Mouse (Mus musculus) erythroblast, embryonic 14.5 days (primary cell): ENCODE results near the gene Olfr568. TPM values are rescaled to one million over a fixed set of nuclear protein-coding genes. Genes with fewer than 3 reads are reported as not detected.

ENCODE experiments used
- H3K27me3 ChIP-seq: 2 replicates; pipeline ENCODE4 v1.6.1; 2012; ENCODE audit warnings: inconsistent platforms; ENCODE audit not compliant: control insufficient read depth
- H3K36me3 ChIP-seq: 2 replicates; pipeline ENCODE4 v1.6.1; 2012; ENCODE audit warnings: mild to moderate bottlenecking, inconsistent platforms; ENCODE audit not compliant: control insufficient read depth
- H3K4me1 ChIP-seq: 2 replicates; pipeline ENCODE4 v1.6.1; 2012; ENCODE audit warnings: inconsistent platforms; ENCODE audit not compliant: control insufficient read depth
- H3K4me3 ChIP-seq: replicated peaks from 2 replicates; pipeline ENCODE3; 2012; ENCODE audit warnings: moderate library complexity, mild to moderate bottlenecking, inconsistent platforms
- H3K9me3 ChIP-seq: 2 replicates; pipeline ENCODE4 v1.6.1; 2012; ENCODE audit warnings: low read length, inconsistent platforms, mixed read lengths; ENCODE audit not compliant: control insufficient read depth
- GATA1 ChIP-seq: IDR thresholded peaks from 2 replicates; pipeline ENCODE4 v1.6.1; 2012; ENCODE audit warnings: low read length, inconsistent platforms, mixed read lengths
- TAL1 ChIP-seq: IDR thresholded peaks from 3 replicates; pipeline ENCODE4 v1.6.1; 2012; ENCODE audit warnings: low read length, inconsistent platforms, mixed read lengths
- polyA plus RNA-seq: library from polyadenylated mRNA; stranded (reverse); fragments of >175 nt; gene quantifications from 2 replicates; pipeline ENCODE4 v1.2.3, GENCODE M21; 2012

The Olfr568 gene
- polyA plus RNA-seq = not detected in 2 replicates

GRCm38 (mm10) chr7:102876822-102877221 is at the start of gene Olfr568:
Gene Olfr568, plus strand, starts transcription at chr7:102877122.
- Histone ChIP-seq H3K9me3 (no peaks in the 10 kb centered on the region), H3K4me3 (no peak within 1 kb of the TSS), H3K27me3 (no peaks in the 10 kb centered on the region), H3K36me3 (no peaks in the 10 kb centered on the region), H3K4me1 (no peaks in the 10 kb centered on the region)
- TF ChIP-seq TAL1 (no peak), GATA1 (no peak)

DNA sequence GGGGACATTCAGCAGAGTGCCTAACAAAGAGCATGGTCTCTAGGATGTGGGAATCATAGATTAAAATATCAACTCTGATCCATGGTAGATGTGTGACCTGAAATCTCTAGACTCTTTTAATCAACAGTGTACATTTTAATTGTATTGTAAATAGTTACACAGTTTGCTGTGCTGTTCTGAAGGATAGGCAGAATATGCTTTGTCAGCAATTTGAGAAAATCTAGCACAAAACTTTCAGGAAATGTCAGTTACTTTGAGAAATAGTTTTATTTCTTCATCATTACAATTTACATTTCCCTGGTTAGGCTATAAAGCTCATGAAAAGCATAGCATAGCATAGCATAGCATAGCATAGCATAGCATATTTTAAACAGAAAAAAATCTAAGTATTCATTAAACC is 21.1 kb upstream of the Olfr568 start:
- Histone ChIP-seq H3K27me3 (no peaks in the 10 kb centered on the region), H3K9me3 (no peaks in the 10 kb centered on the region), H3K4me1 (no peaks in the 10 kb centered on the region), H3K36me3 (no peaks in the 10 kb centered on the region), H3K4me3 (no peak overlapping the region)
- TF ChIP-seq TAL1 (no peak), GATA1 (no peak)

- Histone ChIP-seq H3K4me3 (no peak within 1 kb of the TSS), H3K36me3 (no peaks in the 10 kb centered on the region), H3K9me3 (no peaks in the 10 kb centered on the region), H3K27me3 (no peaks in the 10 kb centered on the region), H3K4me1 (no peaks in the 10 kb centered on the region)
- TF ChIP-seq TAL1 (no peak), GATA1 (no peak)
These were observed 18.3 kb upstream of the Olfr568 start, which contains the start of gene Olfr566 for GRCm38 (mm10) chr7:102858665-102859064. Gene Olfr566, minus strand, starts transcription at chr7:102858765.

DNA sequence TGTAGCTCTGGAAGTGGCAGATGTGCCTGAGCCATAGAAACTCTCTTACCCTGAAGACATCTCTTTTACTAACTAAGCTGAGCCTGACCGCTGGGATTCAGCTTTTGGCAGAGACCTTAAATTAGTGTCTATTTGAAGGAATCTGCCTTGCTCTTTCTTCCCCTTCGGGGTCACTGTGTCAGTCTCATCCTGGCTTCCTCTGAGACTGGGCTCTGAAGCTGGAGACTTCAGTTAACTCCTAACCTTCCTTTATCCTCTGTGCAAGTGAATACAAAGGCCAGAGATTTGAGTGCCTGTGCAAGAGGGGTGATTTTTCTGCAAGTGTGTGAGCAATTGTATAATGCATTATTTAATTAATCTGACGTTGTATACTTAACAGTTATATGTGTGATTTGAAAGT is 13.9 kb downstream of the Olfr568 start, which contains the start of gene Olfr569:
Gene Olfr569 (minus strand): TSS at position 101 of the 400 bp plus-strand sequence.
- no peaks in the 10 kb centered on the region for H3K9me3 ChIP-seq
- no peak within 1 kb of the TSS for H3K4me3 ChIP-seq
- TF ChIP-seq TAL1 (no peak), GATA1 (no peak)

DNA sequence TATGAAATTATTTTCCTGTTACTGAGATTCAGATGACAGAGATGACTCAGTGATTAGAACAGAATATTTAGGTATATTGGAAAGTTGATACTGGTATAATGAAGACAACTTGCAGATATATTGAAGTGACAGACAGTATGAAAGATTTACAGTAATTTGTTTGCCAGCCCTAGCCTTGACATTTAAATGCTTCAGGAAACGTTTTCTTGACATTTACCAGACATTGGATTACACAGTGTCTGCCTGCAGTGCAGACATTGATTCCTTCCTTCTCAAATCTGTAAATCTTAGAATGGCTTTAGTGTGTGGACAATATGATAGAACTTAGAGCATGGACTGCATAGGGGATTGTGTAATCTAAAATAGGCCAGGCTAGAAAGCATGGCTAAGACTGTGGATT is 38.3 kb downstream of the Olfr568 start:
- no peak for TF ChIP-seq TAL1
- TF ChIP-seq GATA1 = no peak

More for the DNA sequence above, 13.9 kb downstream of the Olfr568 start, which contains the start of gene Olfr569:
- Histone ChIP-seq H3K4me1 (no peaks in the 10 kb centered on the region), H3K36me3 (no peaks in the 10 kb centered on the region), H3K27me3 (no peaks in the 10 kb centered on the region)

GRCm38 (mm10) chr7:102916405-102916804 is 39.5 kb downstream of the Olfr568 start:
- H3K4me1 ChIP-seq = no peaks in the 10 kb centered on the region

More for the DNA sequence above, 38.3 kb downstream of the Olfr568 start:
- Histone ChIP-seq H3K27me3 (no peaks in the 10 kb centered on the region), H3K4me3 (no peak overlapping the region), H3K4me1 (no peaks in the 10 kb centered on the region), H3K9me3 (no peaks in the 10 kb centered on the region), H3K36me3 (no peaks in the 10 kb centered on the region)

DNA sequence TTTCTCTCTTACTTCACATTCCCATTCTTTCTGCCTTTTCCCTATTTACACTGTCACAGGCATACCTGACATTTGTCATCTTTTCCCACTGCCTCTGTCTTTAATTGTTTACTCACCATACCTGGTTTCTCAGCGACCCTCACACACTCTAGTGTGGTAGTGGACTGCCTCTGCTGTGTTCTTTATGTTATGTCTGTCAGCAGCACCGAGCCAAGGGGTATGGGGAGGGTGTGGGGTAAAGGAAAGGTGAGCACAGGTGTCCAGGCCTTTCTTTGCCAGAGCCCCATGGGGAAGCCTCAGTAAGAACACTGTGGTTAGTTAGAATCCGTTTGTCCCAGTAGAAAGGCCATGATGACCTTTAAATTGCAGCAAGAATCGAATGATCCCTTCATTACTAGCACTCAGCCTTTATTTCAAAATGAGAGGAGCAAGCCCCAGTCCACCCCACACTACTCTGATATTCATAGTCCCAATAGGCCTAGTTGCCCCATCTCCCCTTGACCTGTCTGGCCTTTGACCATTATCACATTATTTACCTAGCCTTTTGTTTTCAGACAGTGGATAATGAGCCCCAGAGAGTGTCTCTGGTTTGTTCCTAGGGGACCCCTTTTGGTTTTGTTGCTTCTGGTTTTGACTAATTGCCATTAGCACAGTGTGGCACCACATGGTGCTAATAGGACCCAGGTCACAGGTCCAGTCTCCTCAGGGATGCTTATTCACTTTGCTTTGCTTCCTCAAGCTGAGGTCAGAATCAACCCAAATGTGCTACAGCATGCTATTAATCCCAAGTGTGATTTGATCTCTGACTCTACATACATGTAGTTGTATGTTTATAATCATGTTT is 40.3 kb downstream of the Olfr568 start, which contains the start of gene Olfr571:
Gene Olfr571 (minus strand): TSS at position 505 of the 844 bp plus-strand sequence.
- H3K4me3 ChIP-seq = no peak within 1 kb of the TSS
- no peaks in the 10 kb centered on the region for H3K9me3 ChIP-seq
- no peaks in the 10 kb centered on the region for H3K4me1 ChIP-seq
- no peak for TF ChIP-seq GATA1
- TF ChIP-seq TAL1 = no peak
- H3K27me3 ChIP-seq = no peaks in the 10 kb centered on the region
- no peaks in the 10 kb centered on the region for H3K36me3 ChIP-seq

More at GRCm38 (mm10) chr7:102916405-102916804, 39.5 kb downstream of the Olfr568 start:
- no peaks in the 10 kb centered on the region for H3K27me3 ChIP-seq
- TF ChIP-seq GATA1 (no peak), TAL1 (no peak)
- no peaks in the 10 kb centered on the region for H3K36me3 ChIP-seq
- H3K4me3 ChIP-seq = no peak overlapping the region
- H3K9me3 ChIP-seq = no peaks in the 10 kb centered on the region

DNA sequence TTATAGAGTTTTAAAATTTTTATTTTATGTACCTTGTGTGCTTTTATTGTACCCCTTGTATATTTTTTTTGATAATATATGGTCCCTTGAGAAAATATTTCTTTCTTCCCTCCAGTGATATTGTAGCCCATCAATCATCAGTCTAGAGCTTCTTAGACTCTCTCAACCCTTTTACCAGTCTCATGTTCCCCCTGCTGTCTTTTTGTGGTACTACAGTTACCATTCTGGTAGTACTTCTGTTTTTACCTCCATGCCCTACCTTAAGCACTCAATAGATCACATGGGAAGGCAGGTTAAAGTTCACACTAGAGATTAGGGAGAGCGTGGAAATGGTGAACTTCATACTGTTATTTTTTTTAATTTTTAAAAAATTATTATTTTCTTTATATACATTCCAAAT is 42.7 kb downstream of the Olfr568 start:
- H3K27me3 ChIP-seq = no peaks in the 10 kb centered on the region
- H3K4me3 ChIP-seq = no peak overlapping the region
- no peaks in the 10 kb centered on the region for H3K36me3 ChIP-seq
- H3K9me3 ChIP-seq = no peaks in the 10 kb centered on the region
- H3K4me1 ChIP-seq = no peaks in the 10 kb centered on the region
- TF ChIP-seq TAL1 (no peak), GATA1 (no peak)

DNA sequence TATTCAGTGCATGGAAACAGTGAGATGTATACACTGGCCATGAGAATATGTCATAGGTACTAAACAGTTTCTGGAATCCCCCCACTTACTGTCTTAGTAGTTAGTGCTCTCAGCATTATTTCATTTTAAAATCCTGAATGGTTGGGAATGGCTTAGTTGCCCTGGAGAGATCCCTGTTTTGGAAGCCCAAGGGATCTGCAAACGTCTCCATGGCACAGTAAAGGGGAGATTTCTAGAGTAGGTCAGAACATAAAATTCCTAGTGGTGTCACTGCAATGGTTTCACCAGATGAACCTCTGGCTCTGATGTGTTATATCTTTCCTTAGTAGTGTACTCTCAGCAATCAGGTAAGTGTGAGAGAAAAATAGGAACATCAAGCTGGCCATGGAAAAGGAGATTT is 47.2 kb downstream of the Olfr568 start, which contains the start of gene Olfr572:
Gene Olfr572 (plus strand): TSS at position 301 of the 400 bp plus-strand sequence.
- no peaks in the 10 kb centered on the region for H3K27me3 ChIP-seq
- TF ChIP-seq TAL1 (no peak), GATA1 (no peak)
- H3K9me3 ChIP-seq = no peaks in the 10 kb centered on the region
- no peaks in the 10 kb centered on the region for H3K4me1 ChIP-seq
- no peaks in the 10 kb centered on the region for H3K36me3 ChIP-seq
- no peak within 1 kb of the TSS for H3K4me3 ChIP-seq
